Mouse (Mus musculus): Measurements from ENCODE around the gene Gm10097.

Gene Gm10097

GRCm38 (mm10) chr10:5068676-5069265, at the start of gene Gm10097:
TSS of gene Gm10097 (plus strand) at chr10:5069192.
- no peak for DNase-seq

- DNase-seq = no peak
Measured at GRCm38 (mm10) chr10:5025906-5026305, 43.1 kb upstream of the Gm10097 start.

DNA sequence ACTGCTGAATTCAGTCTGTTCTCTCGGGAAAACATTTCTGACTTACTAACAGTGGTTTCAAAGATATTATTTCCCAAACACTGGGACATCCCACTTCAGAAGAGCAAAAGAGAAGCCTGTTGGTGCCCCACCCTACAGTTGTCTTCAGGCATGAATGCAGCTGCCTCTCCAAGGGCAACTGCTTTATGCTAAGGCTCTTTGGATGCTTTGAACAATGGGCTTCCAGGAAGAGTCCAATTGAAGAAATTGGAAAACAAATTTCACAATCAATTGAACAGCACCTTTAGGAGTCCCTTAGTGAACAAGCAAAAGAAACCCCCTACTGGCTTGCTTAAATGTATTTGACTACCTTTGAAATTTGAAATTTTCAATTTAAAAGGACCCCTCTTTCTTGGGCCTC, 41.8 kb upstream of the Gm10097 start:
- DNase-seq = no peak

DNA sequence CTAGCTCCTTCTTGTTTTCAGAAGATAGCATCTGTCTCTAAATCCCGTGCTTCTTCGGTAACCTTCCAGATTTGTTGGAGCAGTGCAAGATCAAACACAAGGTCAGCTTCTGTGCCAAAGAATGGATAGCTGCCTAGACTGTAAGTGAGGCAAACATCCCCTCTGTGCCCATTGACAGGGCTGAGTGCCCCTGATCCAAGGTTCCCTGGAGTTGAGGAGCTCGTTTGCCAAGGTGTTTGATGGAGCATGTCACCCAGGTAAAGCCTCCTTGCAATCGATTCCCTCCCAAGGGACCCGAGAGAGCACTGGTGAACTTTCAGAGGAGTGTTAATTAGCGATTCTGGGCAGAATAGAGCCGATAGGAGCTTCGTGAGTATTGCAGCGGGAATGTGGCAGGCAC, 40.7 kb upstream of the Gm10097 start:
- DNase-seq = no peak

- no peak for DNase-seq
Measured at GRCm38 (mm10) chr10:5029161-5029560, 39.8 kb upstream of the Gm10097 start.

DNA sequence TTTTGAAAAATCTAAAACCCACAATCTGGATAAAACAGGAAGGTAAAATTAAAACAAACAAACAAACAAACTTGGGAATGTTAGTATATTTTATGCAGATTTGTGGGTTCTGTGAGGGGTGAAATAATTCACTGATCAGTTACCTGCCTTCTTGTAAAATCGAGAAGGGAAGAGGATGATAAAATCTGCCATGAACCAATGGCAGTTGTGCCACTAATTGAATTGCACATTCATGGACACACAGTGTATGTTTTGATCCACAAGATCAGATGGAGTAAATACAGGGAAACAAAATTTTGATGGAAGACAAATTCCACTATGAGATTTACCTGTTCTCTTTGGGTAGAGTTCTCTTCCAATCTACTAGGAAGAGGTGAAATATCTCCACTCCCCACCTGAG, 39.1 kb upstream of the Gm10097 start:
- no peak for DNase-seq

- DNase-seq = no peak
Measured at GRCm38 (mm10) chr10:5032192-5033048, 36.6 kb upstream of the Gm10097 start.

DNA sequence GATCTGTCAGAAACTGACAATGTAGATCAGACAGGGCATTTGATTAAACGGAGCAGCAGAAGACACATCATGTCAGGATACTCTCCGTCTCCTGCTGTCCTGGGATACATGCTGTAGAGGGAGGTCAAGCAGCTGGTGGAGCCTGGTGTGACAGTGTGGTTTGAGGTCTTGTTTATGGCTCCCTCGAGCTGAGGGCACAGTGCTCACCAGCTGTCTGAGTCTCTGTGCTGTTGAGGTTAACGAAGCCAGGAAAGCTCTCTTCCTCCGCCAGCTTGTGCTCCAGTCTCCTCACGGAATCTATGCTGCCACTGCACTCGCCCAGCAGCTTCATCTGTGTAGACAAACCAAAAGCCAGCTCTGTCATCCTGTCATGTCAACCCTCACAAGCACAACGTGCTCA, 27.7 kb upstream of the Gm10097 start:
- peak in 1 of 2 experiments; percentile 52 for DNase-seq

- no peak for DNase-seq
Measured at GRCm38 (mm10) chr10:5044481-5044880, 24.5 kb upstream of the Gm10097 start.

DNA sequence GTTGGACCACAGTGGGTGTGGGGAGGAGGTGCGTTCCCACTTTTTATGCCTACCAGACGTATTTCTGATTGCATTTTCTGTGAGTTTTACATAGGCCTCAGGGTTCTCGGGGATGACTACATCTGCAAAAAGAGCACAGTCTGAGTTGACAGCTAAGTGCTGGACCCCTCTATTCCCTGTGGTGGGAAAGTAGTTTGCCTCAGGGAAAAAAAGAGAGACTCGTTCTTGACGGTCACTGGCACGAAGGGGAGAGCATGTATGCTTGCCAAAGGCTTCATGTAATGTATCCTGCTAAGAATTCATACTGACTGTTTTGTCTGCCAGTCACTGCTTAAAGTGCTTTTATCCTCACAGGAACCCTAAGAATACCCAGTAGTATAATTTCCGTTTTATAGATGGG, 23.8 kb upstream of the Gm10097 start:
- no peak for DNase-seq

- no peak for DNase-seq
Measured at GRCm38 (mm10) chr10:5045671-5046070, 23.3 kb upstream of the Gm10097 start.

GRCm38 (mm10) chr10:5056243-5056735, 12.7 kb upstream of the Gm10097 start:
- DNase-seq = no peak

- DNase-seq = no peak
Measured at GRCm38 (mm10) chr10:5056940-5057339, 12.1 kb upstream of the Gm10097 start.

DNA sequence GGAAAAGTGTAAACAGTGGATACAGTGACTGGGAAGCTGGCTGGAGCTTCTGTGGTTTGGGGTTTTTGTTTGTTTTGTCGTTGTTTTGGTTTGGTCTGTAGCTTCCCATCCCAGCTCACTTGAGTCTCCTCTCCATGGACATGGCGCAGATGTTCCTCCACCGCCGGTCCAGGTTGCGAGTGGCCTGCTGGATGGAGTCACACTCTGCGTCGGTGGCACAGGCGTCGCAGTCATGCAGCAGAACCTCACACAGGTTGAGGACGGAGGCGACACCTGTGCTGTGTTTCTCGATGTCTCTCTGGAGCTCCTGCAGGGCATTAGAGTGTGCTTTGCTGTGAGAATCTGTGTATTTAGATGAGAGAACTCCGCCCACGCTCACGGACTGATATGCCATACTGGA, 11.3 kb upstream of the Gm10097 start:
- no peak for DNase-seq

GRCm38 (mm10) chr10:5058876-5059275, 10.1 kb upstream of the Gm10097 start:
- no peak for DNase-seq

GRCm38 (mm10) chr10:5059983-5060382, 9.0 kb upstream of the Gm10097 start:
- DNase-seq = no peak

DNA sequence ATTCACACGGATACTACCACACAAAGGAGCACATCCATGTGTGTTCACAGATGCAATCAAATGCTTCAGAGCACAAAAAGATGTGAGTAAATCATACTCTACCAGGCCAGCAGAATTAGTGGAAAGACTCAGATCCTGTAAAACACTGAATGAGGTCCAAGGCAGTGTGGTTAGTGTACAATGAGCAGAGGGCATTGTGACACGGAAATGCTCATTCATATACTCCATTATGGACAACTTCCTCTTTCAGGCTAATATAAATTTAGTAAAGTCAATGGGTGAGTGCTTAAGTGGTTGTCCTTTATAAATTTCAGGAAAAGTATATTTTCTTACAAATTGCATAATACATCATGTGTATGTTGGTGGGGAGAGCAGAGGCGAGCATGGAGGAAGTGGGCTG, 1.9 kb upstream of the Gm10097 start:
- no peak for DNase-seq

DNA sequence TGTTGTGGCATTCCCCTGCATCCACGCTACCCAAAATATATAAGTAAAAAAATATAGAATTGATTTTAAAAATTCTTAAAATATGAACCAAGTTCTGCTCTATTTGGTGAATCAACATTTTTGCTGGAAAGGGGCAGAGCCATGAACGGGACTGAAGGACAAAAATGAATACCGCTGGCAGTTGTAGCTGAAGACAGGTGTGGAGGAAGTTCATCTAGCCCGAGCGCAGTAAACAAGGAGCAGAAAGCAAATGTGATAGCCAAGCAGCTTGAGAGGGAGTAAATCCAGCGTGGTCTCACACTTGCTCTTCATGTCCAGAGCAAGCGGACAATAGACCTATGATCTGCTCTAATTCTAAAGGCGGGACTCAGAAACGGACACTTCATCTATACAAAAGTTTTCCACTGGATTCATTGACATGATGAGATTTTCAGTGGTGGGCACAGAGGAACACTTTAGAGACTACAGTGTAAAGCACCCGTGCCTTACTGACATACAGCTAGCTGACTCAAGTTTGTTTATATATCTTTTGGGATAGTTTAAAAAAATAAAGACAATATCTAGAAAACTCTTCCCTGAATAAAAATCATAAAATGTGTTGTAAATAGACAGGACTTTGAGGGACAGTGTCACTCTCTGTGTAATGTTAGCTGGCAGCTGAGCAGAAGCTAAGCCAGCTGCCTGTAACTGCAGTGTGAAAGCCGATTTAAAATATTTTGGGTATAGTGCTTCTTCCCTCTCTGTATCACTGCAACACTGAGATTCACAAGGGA, 1.4 kb downstream of the Gm10097 start:
- DNase-seq = no peak

DNA sequence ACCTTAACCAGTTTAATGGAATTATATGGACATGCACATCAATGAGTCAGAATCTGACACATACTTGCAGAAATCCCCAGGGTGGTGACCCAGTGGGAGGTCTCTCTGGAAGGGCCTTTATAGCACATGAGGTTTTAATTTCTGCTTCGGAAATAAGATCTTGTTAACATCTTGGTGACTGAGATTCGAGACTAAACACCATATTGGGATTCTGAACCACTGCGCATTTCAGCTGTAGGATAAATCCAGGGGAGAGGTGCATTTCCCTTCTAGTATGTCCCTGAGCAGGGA, 1.9 kb downstream of the Gm10097 start:
- no peak for DNase-seq

DNA sequence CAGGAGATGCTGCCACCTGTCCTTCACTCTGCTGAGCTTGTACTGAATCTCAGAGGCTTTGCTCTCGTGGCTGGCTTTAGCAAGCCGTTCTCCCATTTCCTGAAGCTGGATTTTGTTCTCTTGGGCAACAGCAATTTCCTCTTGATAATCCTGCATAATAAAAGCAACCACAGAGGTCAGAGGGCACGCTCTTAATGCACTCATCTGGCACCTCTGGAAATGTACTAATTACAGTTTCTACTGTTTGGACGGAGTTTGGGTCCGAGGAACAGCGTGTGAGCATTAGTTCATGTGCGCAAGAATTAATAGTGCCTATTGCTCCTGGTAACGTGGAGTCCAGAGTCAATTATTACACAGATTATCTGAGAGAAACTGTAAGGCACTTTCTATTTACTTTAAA, 3.1 kb downstream of the Gm10097 start:
- no peak for DNase-seq

GRCm38 (mm10) chr10:5075724-5076123, 6.7 kb downstream of the Gm10097 start:
- no peak for DNase-seq

DNA sequence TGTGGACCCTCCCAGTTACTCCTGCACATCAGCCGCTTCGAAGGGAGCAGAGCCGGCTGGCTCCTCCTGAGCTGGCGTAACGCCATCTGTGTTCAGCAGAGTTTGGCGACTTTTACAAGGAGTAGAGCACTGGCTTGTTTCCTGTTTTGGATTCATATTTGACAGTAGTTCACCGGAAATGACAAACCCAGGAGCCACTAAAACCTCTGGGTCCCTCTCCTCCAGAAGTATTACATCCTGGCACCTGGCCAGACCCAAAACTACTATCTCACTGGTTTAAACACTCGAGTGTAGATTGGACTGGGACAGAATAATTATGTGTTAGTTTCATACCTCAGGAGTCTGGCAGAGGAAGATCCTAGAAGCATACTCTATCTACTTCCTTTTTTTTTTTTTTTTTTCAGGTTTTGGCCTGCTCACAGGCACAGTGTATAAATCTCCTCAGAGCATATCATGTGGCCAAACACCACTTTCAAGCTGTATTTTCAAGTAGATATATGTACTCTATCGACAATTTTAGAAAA, 11.0 kb downstream of the Gm10097 start:
- DNase-seq = peak; percentile 37 to 61

- no peak for DNase-seq
Measured at GRCm38 (mm10) chr10:5083716-5084115, 14.7 kb downstream of the Gm10097 start.

DNA sequence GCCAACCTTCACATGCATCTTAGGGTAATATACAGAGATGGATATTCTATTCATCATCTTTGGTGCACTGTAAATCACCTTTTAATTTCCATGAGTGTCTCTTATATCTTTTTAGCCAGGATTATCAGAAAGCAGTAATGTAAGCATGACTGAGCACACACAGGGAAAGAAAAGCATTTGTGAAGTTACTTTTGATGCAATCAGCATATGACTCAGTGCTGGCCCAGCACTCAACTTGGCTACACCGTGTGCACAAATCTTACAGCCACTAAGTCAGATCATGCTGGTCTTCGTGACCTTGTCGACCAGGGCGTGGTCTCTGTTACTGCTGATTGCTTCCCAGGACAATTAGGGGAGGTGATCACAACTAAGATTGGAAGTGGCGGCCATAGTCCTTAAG, 16.8 kb downstream of the Gm10097 start:
- no peak for DNase-seq
